Mouse (Mus musculus): ENCODE measurements around the gene Prok1. TPM values are rescaled to one million over a fixed set of nuclear protein-coding genes. Genes with fewer than 3 reads are reported as not detected.

Prok1 gene
- total and polyA plus RNA-seq, 3 experiments: not detected

DNA sequence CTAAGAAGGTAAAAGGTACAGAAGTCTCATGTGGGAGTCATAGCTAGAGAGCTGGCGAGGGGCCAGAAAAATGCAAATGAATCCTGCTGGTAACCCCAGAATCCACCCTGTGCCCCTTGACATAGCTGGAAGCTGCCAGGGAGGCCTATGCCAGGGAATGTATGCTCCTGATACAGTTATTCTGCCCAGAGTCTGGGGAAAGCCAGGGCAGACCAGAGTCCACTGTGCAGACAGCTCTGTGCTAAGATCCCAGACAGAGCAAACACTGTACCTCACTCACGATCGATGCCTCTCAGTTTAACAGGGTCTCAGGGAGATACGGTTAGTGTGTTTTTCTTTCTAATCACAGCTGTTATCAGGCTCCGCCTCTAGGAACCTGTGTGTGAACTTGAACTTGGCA, 9.7 kb downstream of the Prok1 start:
- no peaks in the 10 kb centered on the region for H3K36me3 ChIP-seq (replicated peaks in 1 of 2; ENCODE audit: control insufficient read depth in 1 of 2, insufficient read depth in 1 of 2, low read length in 1 of 2)
- dilution Hi-C loops (cut with MboI; ENCODE audit: extremely low pct_ligation_motif_present, extremely low pct_unique_long_range_greater_than_20kb, low sequenced_read_pairs) (no loop called here), in situ Hi-C loops (cut with MboI; ENCODE audit: low pct_ligation_motif_present, low pct_unique_long_range_greater_than_20kb, low sequenced_read_pairs) (no loop called here)
- no peak overlapping the region for H3K4me2 ChIP-seq (ENCODE audit: insufficient read depth, low read depth, poor library complexity, severe bottlenecking)
- H3K27me3 ChIP-seq (replicated peaks): peaks cover 2% of the 10 kb centered on the region
- TF ChIP-seq TCF12 (IDR thresholded peaks at IDR 0.05; ENCODE audit: low read depth, low read length): no peak
- no peak for TF ChIP-seq JUND (conservative IDR thresholded peaks at IDR 0.05; ENCODE audit: low read depth, low read length)
- TF ChIP-seq MAX (IDR thresholded peaks at IDR 0.05; ENCODE audit: low read length): no peak
- no peak for TF ChIP-seq CTCF (conservative IDR thresholded peaks at IDR 0.05 in 1 of 2, IDR thresholded peaks at IDR 0.05 in 1 of 2; ENCODE audit: low read depth in 2 of 2, low read length in 2 of 2)
- no peak for TF ChIP-seq SIN3A (IDR thresholded peaks at IDR 0.05; ENCODE audit: low read length)
- TF ChIP-seq NELFE (IDR thresholded peaks at IDR 0.05; ENCODE audit: low read depth, low read length): no peak
- no peak for TF ChIP-seq USF2 (conservative IDR thresholded peaks at IDR 0.05; ENCODE audit: low read depth, low read length)
- TF ChIP-seq EP300 (IDR thresholded peaks at IDR 0.05; ENCODE audit: low read length): no peak
- no peak for TF ChIP-seq ZC3H11A (IDR thresholded peaks at IDR 0.05; ENCODE audit: low read depth, low read length)
- TF ChIP-seq CHD2 (IDR thresholded peaks at IDR 0.05; ENCODE audit: low read length): no peak
- no peak for TF ChIP-seq RAD21 (IDR thresholded peaks at IDR 0.05; ENCODE audit: low read depth, low read length)
- no peak for TF ChIP-seq USF1 (IDR thresholded peaks at IDR 0.05; ENCODE audit: low read depth, low read length)
- no peak for TF ChIP-seq MXI1 (IDR thresholded peaks at IDR 0.05; ENCODE audit: low read depth, low read length)
- no peak for TF ChIP-seq ZMIZ1 (IDR thresholded peaks at IDR 0.05; ENCODE audit: low read depth, low read length)
- TF ChIP-seq RCOR1 (conservative IDR thresholded peaks at IDR 0.05; ENCODE audit: low read depth, low read length): no peak
- no peak for TF ChIP-seq CHD1 (IDR thresholded peaks at IDR 0.05; ENCODE audit: low read depth, low read length)
- TF ChIP-seq SMC3 (IDR thresholded peaks at IDR 0.05; ENCODE audit: low read depth, low read length): no peak
- no peak for TF ChIP-seq JUN (IDR thresholded peaks at IDR 0.05; ENCODE audit: insufficient read depth, low read depth, low read length)
- no peak for TF ChIP-seq BHLHE40 (IDR thresholded peaks at IDR 0.05; ENCODE audit: low read depth, low read length)
- no peak overlapping the region for H3K27ac ChIP-seq (ENCODE audit: insufficient read depth, low read depth)
- peaks cover 2% of the 10 kb centered on the region for H3K9me3 ChIP-seq (replicated peaks; ENCODE audit: low read length)
- H3K9ac ChIP-seq (ENCODE audit: insufficient read depth, low read depth): no peak overlapping the region
- H3K4me3 ChIP-seq (replicated peaks in 1 of 3; ENCODE audit: low read depth in 2 of 3, low read length in 2 of 3, poor library complexity in 1 of 3): no peak overlapping the region
- DNase-seq (ENCODE audit: extremely low read depth): no peak
- peaks cover 0 to 7% of the 10 kb centered on the region in 2 experiments; a peak in 2 of 4 replicates for H3K4me1 ChIP-seq (ENCODE audit: control insufficient read depth in 1 of 2, insufficient read depth in 2 of 2)
- no peaks in the 10 kb centered on the region for H3K79me2 ChIP-seq (replicated peaks; ENCODE audit: control insufficient read depth, extremely low read depth, insufficient read depth, poor library complexity, severe bottlenecking)

DNA sequence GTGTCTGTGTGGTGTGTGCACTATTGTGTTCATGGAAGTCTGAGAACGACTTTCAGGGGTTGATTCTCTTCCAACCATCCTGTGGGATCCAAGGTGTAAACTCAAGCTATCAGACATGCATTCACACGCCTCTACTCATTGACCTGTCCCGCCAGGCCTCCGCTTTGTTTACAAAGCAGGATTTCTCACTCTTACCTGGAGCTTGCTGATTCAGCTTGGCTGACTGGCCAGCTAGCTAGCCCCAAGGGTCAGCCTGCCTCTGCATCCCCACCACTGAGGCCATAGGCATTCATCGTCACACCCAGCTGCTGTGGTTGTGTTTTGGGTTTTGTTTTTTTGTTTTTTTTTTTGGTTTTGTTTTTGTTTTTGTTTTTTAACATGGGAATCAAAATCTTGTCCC, 10.3 kb downstream of the Prok1 start:
- no peak overlapping the region for H3K9ac ChIP-seq (ENCODE audit: insufficient read depth, low read depth)
- H3K27ac ChIP-seq (ENCODE audit: insufficient read depth, low read depth): no peak overlapping the region
- H3K79me2 ChIP-seq (replicated peaks; ENCODE audit: control insufficient read depth, extremely low read depth, insufficient read depth, poor library complexity, severe bottlenecking): no peaks in the 10 kb centered on the region
- H3K9me3 ChIP-seq (replicated peaks; ENCODE audit: low read length): peaks cover 8% of the 10 kb centered on the region
- peaks cover 2% of the 10 kb centered on the region for H3K27me3 ChIP-seq (replicated peaks)
- TF ChIP-seq CTCF (conservative IDR thresholded peaks at IDR 0.05 in 1 of 2, IDR thresholded peaks at IDR 0.05 in 1 of 2; ENCODE audit: low read depth in 2 of 2, low read length in 2 of 2): no peak
- TF ChIP-seq GABPA (IDR thresholded peaks at IDR 0.05; ENCODE audit: insufficient replicate concordance, low read depth, low read length): no peak
- TF ChIP-seq SMC3 (IDR thresholded peaks at IDR 0.05; ENCODE audit: low read depth, low read length): no peak
- TF ChIP-seq USF2 (conservative IDR thresholded peaks at IDR 0.05; ENCODE audit: low read depth, low read length): no peak
- no peak for TF ChIP-seq ZMIZ1 (IDR thresholded peaks at IDR 0.05; ENCODE audit: low read depth, low read length)
- TF ChIP-seq MEF2A (IDR thresholded peaks at IDR 0.05; ENCODE audit: borderline replicate concordance, low read depth, low read length): no peak
- no peak for TF ChIP-seq ETS1 (conservative IDR thresholded peaks at IDR 0.05; ENCODE audit: low read depth, low read length)
- no peak for TF ChIP-seq SIN3A (IDR thresholded peaks at IDR 0.05; ENCODE audit: low read length)
- no peak for TF ChIP-seq UBTF (IDR thresholded peaks at IDR 0.05; ENCODE audit: low read depth, low read length)
- no peak for TF ChIP-seq RAD21 (IDR thresholded peaks at IDR 0.05; ENCODE audit: low read depth, low read length)
- no peak for TF ChIP-seq POLR2AphosphoS2 (IDR thresholded peaks at IDR 0.05; ENCODE audit: low read depth, low read length)
- no peak for TF ChIP-seq CHD2 (IDR thresholded peaks at IDR 0.05; ENCODE audit: low read length)
- TF ChIP-seq JUND (conservative IDR thresholded peaks at IDR 0.05; ENCODE audit: low read depth, low read length): no peak
- no peak for TF ChIP-seq TBP (conservative IDR thresholded peaks at IDR 0.05; ENCODE audit: low read depth, low read length)
- TF ChIP-seq TCF12 (IDR thresholded peaks at IDR 0.05; ENCODE audit: low read depth, low read length): no peak
- no peak for TF ChIP-seq HCFC1 (IDR thresholded peaks at IDR 0.05; ENCODE audit: low read depth, low read length)
- TF ChIP-seq NELFE (IDR thresholded peaks at IDR 0.05; ENCODE audit: low read depth, low read length): no peak
- no peak for TF ChIP-seq CHD1 (IDR thresholded peaks at IDR 0.05; ENCODE audit: low read depth, low read length)
- TF ChIP-seq USF1 (IDR thresholded peaks at IDR 0.05; ENCODE audit: low read depth, low read length): no peak
- H3K36me3 ChIP-seq (replicated peaks in 1 of 2; ENCODE audit: control insufficient read depth in 1 of 2, insufficient read depth in 1 of 2, low read length in 1 of 2): no peaks in the 10 kb centered on the region
- no peak overlapping the region for H3K4me3 ChIP-seq (replicated peaks in 1 of 3; ENCODE audit: low read depth in 2 of 3, low read length in 2 of 3, poor library complexity in 1 of 3)
- no peak overlapping the region for H3K4me2 ChIP-seq (ENCODE audit: insufficient read depth, low read depth, poor library complexity, severe bottlenecking)
- peaks cover 0 to 7% of the 10 kb centered on the region in 2 experiments; a peak in 2 of 4 replicates for H3K4me1 ChIP-seq (ENCODE audit: control insufficient read depth in 1 of 2, insufficient read depth in 2 of 2)
- dilution Hi-C loops (cut with MboI; ENCODE audit: extremely low pct_ligation_motif_present, extremely low pct_unique_long_range_greater_than_20kb, low sequenced_read_pairs): no loop called here
- in situ Hi-C loops (cut with MboI; ENCODE audit: low pct_ligation_motif_present, low pct_unique_long_range_greater_than_20kb, low sequenced_read_pairs): no loop called here
- DNase-seq (ENCODE audit: extremely low read depth): no peak

Measured in CH12.LX (cell line).